Mouse (Mus musculus): ENCODE results near the gene Tspan18. TPM values are rescaled to one million over a fixed set of nuclear protein-coding genes. Genes with fewer than 3 reads are reported as not detected.

The Tspan18 gene
- total RNA-seq, 2 experiments from 2014 or later, result 9.7 to 11.4 TPM

DNA sequence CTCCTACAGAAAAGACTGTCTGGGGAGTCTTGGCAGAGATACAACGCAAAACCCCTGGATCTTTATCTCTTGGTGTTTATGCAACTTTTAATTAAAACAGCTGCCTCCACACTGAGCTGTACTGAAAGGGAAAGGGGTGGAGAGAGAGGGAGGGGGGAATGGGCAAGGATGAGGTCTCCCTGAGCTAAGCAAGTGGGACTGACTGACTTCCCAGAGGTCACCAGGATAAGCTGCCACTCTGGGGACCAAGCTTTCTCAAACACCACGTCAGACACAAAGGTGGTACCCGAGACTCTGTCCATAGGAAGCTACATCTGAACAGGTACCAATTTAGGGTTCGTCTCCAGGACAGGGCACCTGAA, 30.1 kb downstream of the Tspan18 start:
- DNase-seq, result no peak
- intact Hi-C loops (cut with DNase I; ENCODE audit: low total_unique reads), result no loop called here

DNA sequence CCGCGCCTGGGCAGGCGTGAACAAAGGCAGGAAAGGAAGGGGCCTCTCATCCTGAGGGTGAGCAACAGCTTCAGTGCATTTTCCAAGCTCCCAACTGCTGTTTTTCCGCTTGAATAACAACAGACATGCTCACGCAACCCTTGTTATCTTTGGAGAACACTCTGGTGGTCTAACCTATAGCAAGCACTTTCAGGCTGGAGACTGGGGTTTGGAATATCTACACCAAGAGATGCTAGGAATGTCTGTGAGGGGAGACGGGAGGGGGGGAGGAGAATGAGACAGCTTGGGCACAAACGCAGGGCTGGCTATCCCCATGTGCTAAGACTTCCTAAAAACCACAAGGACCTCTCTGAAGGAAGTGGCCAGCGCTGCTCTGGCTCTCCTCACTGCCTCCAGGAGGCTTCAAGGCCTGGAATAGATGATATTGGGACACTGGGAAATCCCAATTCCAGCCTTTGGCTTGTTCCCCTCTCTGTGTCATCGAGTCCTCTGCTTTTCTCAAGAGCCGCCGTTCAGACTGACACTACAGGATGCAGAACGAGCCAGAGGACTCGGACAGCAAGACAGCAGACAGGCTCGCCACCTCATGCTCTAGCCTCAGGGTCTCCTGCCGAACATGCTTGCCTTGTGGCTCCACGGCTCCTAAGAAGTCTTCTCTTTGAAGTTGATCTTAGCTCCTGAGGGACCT, 30.6 kb downstream of the Tspan18 start:
- intact Hi-C loops (cut with DNase I; ENCODE audit: low total_unique reads), result no loop called here
- no peak for DNase-seq

DNA sequence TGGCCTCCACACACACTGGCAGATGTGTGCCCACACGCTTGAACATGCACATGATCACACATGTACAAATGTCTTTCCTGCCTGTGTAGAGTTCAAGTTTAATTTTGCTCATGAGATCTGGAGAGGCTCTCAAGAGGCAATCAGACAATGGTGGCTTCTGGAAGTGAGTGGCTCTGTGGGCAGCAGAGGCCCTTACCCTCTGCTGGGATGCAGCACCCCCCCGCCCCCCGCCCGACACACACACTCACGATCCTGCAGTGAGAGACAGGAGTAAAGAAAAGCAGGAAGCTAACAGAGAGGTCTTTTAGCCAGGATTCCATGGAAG, 31.1 kb downstream of the Tspan18 start:
- intact Hi-C loops (cut with DNase I; ENCODE audit: low total_unique reads), result no loop called here
- DNase-seq, result no peak

DNA sequence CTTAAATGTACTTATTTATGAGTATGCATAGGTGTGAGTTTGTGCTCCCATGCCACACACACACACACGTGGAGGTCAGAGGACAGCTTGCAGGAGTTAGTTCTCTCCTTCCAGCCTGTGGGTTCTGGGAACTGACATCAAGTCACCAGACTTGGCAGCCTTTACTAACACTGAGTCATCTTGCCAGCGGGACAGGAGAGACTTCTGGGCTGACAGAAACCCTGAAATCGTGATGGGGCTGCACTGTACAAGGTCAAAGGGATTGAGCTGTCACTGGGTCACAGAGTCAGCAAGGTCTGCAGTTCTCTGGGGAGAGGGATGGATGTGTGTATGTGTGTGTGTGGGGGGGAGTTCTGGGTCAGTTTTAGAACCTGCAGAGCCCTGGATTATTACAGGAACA, 36.6 kb downstream of the Tspan18 start:
- intact Hi-C loops (cut with DNase I; ENCODE audit: low total_unique reads), result no loop called here
- no peak for DNase-seq

DNA sequence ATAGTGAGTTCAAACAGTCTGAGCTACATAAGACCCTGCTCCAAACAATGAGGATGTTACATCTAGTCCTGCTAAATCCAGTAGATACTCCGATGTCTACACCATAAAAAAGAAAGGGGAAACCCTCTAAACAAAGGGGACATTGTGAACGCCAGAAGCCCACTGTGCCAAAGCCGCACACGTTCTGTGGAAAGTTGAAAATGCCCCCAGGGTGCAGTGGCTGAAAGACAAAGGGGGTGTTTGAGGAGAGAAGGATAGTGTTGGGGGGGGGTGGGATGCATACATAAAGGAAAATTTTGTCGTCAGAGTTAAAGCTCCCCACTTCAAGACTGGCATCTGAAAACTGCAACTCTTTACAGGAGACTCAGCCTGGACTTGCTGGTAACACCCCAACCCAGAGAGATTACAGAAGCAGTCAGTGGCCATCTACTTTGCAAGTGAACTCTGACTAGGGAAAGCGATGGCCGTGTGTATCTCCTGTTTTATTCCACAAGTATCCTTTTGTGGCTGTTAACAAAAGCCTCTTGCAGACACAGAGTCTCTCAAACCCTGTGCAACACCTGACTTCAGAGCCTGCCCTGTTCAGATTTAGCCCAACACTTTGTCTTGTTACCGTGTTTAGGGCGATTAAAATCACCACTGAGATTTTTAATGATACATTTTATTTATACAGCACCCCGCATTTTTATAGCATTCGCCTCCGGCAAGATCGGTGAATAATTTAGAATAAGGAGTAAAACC, 42.9 kb downstream of the Tspan18 start:
- DNase-seq, result no peak
- intact Hi-C loops (cut with DNase I; ENCODE audit: low total_unique reads), result no loop called here

DNA sequence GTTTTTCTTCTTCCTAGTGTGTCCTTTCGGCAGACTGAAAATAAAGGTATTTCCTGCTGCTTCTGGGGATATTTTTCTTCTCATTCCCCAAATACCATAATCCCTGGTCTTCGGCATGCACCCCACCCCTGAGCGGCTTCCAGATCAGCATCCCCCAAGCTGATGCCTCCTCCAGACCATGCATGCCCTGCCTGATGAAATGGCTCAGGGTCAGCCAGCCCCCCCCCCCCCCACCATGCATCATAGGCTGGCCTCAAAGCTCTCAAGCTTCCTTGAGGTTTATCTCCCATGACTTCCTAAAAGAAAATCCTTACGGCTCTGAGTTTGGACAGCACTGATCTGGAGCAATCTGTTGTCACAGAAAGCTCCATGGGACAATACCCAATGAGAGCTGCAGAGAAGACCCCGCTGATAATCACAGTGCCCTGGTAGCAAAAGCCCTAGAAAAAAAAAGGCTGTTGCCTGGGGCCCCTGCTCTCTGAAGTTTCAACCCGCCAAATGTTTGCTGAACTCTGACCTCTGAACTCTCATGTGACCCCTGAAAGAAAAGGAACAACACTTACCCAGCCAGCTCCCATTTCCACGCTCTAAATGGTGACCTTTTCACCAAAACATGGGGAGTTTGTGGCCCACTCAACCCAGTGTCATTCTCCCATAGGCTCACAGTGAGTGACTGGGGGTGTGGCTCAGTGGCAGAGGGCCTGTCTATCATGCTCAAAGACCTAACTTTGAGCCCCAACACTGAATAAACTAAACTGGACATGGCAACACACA, 43.8 kb downstream of the Tspan18 start:
- DNase-seq, result no peak
- intact Hi-C loops (cut with DNase I; ENCODE audit: low total_unique reads), result no loop called here

DNA sequence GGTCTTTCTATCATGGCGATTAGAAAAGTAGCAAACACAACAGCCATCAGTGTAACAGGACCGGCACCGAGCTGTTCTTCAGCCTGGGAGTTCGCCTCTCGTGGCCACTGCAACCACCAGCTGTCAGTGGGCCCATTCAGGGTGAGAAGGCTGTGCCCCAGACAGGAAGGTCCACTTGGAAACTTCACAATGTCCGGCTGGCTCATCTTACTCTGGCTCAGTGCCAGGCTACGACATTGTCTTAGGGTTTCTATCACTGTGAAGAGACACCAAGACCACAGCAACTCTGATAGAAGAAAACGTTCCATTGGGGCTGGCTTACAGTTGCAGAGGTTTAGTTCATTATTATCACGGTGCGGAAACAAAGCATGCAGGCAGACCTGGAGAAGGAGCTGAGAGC, 45.1 kb downstream of the Tspan18 start:
- DNase-seq, result no peak
- intact Hi-C loops (cut with DNase I; ENCODE audit: low total_unique reads), result no loop called here

DNA sequence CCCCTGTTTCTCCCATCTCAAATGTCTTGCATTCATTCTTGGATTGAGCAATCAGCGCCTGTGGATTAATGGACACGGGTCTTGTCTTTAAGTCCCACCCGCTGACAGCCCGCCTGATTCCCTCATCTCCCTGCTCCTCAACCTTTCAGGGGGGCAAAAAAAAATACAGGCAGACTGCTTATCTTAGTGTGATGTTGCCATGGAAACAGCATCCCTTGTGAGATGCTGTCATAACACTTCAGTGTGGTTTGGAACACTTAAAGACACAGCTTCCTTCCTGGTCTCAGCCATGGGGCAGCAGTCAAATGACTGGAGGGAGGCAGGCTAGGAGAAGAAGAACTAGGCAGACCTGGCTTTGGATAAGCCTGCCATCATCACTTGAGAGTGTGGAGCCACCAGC, 47.0 kb downstream of the Tspan18 start:
- intact Hi-C loops (cut with DNase I; ENCODE audit: low total_unique reads), result no loop called here
- no peak for DNase-seq

DNA sequence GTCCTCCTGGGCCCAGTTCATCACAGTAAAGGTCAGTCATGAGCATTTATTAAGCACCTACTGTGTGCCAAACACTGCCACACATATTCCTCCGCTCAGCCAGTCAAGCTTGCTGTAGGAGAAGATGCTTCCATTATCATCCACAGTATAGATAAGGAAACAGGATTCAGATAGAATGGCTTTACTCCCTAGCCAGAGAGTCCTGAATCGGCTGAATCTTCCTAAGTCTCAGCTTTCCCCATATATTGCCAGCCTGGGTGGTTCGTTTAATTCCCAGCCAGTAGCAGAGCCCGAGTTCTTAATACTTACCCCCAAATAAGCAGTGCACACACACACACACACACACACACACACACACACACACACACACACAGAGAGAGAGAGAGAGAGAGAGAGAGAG, 47.6 kb downstream of the Tspan18 start:
- no peak for DNase-seq
- intact Hi-C loops (cut with DNase I; ENCODE audit: low total_unique reads), result no loop called here

DNA sequence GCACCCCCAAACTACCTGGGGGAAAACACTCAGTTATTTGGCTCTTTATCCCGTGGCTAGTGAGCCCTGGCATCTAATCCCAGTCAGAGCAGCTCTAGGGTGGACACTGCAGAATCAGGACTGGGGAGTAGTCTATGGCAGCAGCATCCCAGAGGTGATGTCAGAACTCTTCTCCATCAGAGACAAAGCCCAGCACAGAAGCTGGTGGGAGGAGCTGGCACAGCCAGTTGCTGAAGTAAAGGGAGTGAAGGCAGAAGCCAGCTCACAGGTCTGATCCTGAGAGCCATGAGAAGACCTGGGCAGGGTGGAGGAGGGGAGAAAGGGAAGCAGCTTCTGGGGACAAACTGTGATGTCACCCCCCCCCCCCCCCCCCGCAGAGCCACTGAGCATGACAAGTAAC, 48.0 kb downstream of the Tspan18 start:
- no peak for DNase-seq
- intact Hi-C loops (cut with DNase I; ENCODE audit: low total_unique reads), result no loop called here

DNA sequence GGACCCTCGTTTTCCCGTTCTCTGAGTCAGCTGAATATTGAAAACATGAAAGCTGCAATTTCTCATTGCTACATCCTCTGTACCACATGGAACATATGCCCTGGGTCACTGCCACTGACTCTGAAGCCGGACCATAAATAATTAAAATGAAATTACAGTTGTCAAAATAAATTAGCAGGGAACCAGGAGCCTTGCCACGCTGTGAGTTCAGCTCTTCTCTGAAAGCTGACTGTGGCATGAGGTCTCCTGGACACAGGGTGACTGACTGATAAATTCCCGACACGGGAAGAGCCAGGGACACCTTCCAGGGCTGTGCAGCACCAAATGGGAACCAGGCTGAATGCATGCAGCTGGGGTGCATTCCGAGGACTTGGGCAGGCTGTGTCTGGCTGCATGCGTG, 48.5 kb downstream of the Tspan18 start:
- no peak for DNase-seq
- intact Hi-C loops (cut with DNase I; ENCODE audit: low total_unique reads), result no loop called here

DNA sequence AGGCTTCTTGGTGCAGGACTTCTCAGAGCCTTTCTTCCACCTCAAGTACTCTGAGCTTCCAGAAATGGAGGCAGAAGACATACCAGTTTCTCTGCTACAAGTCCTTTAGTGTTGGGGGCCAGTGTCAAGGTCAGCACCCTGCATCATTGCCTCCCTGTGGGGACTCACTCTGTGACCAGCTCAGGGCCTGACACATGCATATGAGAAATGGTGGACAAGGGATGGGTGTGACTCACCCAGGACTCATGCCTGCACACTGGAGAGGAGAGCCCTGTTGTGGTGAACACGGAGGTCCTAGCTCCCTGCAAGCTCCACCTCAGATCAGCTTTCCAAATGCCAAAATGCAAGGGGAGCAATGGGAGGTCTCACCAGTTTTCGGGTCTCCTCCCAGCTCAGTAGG, 49.7 kb downstream of the Tspan18 start:
- intact Hi-C loops (cut with DNase I; ENCODE audit: low total_unique reads), result no loop called here
- DNase-seq, result no peak

DNA sequence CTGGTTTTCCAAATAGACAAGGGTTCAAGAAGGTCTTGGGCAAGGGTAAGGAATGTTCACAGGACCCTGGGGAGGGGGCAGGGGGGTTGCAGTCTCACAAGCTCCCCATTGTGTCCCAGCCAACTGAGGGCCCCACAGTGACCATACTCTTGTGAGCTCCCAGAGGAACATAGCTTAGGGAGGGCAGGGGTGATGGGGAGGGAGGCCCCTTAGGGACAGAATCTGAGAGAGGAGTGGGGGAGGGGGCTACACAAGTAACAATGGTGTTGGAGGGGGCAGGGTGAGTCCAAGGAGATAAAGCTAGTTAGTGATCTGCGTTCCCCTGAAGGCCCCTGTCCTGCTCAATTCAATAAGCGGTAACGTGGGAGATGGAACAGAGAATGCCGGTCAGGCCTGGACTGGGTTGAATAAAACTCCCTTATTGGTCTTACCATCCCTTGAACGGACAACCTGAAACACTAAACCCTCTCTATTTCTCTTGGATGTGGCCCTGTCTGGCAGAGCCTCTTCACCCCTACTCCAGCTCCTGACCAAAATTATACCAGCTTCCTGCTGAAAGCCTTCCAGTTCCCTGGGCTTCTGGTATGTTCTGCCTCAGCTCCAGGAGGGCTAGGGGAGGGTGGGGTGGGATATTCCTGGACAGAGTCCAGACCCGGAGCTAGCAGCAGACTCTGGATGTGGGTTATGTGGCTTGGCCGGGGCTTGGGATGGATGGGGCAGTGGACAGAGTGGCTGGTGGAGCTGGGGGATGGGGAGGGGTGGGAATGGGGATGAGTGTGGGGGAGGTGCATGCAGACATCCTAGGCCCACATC, 50.6 kb downstream of the Tspan18 start:
- intact Hi-C loops (cut with DNase I; ENCODE audit: low total_unique reads), result no loop called here
- DNase-seq, result no peak

DNA sequence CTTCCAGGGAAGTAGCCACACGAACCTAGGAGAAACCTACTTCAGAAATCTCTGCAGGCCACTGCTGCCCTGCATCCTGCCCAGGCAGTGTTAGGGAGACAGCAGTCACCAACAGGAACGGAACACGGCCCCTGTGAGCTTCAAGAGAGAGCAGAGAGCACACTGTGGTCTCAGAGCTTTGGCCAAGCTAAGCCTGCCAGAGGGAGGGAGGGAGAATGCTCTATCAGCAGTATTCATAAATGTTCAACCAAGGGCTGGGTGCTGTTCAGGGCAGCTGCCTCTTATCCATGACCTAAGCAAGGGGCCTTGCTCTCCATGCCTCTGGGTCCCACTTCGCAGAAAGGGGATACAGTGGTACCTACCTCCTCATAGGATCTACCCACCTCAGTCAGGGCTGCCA, 51.7 kb downstream of the Tspan18 start:
- DNase-seq, result no peak
- intact Hi-C loops (cut with DNase I; ENCODE audit: low total_unique reads), result no loop called here

DNA sequence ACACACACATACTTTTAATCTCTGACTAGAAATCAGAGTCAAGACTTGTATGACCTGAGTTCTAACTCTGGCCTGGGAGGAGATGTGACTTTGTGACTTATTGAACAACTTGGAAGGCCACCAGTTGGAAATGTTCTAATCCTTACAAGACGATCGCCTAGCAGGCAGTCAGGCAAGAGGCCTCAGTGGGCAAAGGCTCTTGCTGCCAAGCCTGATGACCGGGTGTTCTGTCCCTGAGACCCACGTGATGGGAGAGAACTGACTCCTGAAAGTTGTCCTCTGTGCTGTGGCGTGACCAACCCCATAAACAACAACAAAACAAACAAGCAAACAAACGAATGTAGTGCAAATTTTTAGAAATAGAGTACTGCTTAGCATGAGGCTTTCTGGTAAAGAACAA, 52.8 kb downstream of the Tspan18 start:
- intact Hi-C loops (cut with DNase I; ENCODE audit: low total_unique reads), result no loop called here
- DNase-seq, result no peak

DNA sequence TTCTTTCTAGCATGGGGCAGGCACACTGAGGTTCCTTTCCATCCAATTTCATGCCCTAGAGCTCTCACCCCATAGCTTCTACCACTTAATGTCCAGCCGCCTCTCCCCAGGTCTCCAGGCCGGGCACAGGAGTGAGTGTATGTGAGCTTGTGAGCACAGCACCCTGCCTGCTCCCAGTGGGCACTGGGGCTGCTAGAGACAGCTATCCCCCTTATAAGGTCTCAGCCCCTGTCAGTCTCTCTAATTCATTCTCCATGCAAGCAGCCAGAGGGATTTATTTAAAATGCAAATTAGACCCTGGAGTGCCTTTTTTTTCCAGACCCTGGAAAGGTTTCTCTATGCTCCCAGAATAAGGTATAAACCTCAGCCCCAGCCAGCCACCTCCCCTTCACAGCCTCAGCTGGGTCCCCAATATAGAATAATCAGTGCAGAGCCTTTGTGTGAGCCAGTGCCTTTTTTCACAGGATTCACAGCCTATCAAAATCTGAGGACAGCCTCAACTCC, 54.1 kb downstream of the Tspan18 start:
- intact Hi-C loops (cut with DNase I; ENCODE audit: low total_unique reads), result no loop called here

DNA sequence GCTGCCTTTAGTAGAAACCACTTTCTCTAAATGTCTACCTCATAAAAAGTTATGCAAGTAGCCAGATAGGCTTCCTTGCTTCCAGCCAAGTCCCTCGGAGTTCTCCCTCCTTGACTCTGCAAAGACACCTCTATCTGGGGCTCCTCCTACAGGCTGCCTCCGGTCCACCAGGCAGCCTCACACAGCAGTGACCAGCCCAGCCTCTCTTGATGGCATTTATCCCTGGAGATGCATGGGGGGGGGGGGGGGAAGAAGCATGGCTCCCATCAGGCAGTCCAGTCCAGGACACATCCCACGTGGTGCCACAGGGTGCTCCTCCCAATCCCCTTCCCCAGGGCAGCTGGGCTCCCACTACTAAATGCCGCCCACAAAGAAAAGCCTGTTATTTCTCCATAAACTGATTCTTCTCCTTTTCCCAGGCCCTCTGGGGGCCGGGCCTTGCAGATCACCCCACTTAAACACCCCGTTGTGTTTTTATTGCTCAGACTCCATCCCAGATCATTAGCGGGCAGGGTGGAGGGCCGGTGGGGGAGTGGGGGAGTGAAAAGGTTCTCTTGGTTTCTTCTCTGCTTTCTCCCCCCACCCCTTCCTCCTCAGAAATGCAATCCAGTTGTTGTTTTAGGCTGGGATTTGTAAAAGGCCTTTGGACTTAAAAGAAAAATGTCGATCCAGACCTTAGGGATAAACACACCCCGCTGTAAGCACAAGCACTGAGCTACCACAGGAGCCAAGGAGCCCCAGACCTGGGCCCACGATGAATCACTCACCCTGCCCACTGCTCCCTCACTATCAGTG, 55.9 kb downstream of the Tspan18 start:
- peak; percentile 18 for DNase-seq
- intact Hi-C loops (cut with DNase I; ENCODE audit: low total_unique reads), result loop anchor here (10.0 kb wide), 1 partner anchor 54 kb away; no protein-coding TSS in a partner anchor

More for the DNA sequence above, 54.1 kb downstream of the Tspan18 start:
- no peak for DNase-seq

DNA sequence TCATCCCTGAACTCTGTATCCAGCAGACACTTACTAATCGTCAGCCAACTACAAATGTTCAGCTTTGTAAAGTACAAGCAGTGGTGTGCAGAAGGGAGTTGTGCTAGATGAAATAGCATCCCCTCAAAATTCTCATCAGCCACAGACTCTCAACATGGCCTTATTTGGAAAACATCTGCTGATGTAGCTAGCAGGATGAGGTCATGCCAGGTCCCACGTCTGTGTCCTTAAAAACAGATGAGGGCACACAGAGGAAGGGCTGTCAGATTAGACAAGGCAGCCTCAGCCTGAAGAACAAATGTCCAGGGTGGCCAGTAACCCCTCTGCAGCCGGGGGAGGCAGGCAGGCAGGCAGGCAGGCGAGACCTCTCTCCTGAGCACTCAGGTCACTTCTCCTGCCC, 56.8 kb downstream of the Tspan18 start:
- DNase-seq, result peak; percentile 32
- intact Hi-C loops (cut with DNase I; ENCODE audit: low total_unique reads), result loop anchor here (10.0 kb wide), 1 partner anchor 53 kb away; no protein-coding TSS in a partner anchor

DNA sequence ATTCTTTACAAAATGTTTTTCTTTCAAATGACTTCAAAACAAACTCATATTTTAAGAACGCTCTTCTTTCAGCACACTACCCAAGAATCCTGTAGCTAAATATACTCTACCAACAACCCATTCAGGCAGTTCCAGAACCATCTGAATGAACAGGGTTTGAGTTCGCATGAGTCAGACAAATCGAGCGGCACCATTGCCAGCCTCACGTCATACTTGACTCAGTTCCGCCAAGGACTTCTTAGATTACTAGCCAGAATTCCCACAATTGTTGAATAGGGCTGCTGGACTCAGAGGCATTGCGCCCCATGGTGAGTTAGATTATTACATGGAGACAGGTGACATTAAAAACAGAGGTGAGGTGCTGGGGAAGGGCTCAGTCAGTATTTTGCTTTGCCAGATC, 58.3 kb downstream of the Tspan18 start:
- intact Hi-C loops (cut with DNase I; ENCODE audit: low total_unique reads), result loop anchor here (10.0 kb wide), 1 partner anchor 51 kb away; no protein-coding TSS in a partner anchor
- DNase-seq, result peak; percentile 19
